Mouse (Mus musculus): ENCODE measurements at regions not wholly inside any gene's neighbourhood (a gene's known extent, or its start where the extent isn't known, plus 50 kb on each side); places are given as distances from the start of the nearest gene placed in this dataset.

DNA sequence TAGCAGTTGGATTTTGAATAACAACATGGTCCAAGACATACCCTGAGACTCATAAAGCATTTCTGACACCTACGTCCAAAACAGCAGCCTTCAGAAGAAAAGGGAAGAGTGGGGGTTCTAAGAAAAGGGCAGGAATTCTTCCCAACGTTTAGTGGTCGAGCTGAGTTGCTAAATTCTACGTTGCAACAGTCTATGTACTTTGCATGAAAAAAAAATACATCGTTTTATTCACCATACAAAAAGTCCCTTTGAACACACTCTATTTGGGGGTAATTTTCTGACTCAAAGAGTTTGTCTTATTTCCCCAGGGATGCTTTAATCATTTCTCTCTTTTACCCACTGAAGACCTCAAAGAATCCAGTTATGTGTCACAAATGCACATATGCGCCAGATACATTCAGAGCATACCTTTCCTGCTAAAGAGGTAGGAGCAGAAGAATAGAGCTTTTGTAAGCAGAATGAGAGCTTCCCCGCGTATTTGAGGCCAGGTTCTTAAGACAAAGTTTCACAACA, 89.3 kb downstream of the Mrpl39 start:
- no peak for DNase-seq
- Histone ChIP-seq H3K27ac (no peak overlapping the region), H3K79me2 (replicated peaks; ENCODE audit: control insufficient read depth, insufficient read depth, low read length) (no peaks in the 10 kb centered on the region), H3K4me1 (ENCODE audit: control insufficient read depth, insufficient read depth, low read length) (no peaks in the 10 kb centered on the region), H3K36me3 (ENCODE audit: control insufficient read depth, insufficient read depth, low read length) (no peaks in the 10 kb centered on the region), H3K27me3 (ENCODE audit: control insufficient read depth, insufficient read depth, low read length) (no peaks in the 10 kb centered on the region), H3K4me3 (no peak overlapping the region), H3K9ac (ENCODE audit: low read depth, low read length) (no peak overlapping the region)
- WGBS, result 69% methylated on average over 8 of the region's 8 CpGs
- TF ChIP-seq CTCF (IDR thresholded peaks at IDR 0.05), result no peak
- no peak for TF ChIP-seq POLR2A (IDR thresholded peaks at IDR 0.05; ENCODE audit: insufficient read depth, low read depth, low read length)
- no peak for TF ChIP-seq EP300 (IDR thresholded peaks at IDR 0.05; ENCODE audit: insufficient read depth, low read depth, low read length)
- intact Hi-C loops (cut with DNase I), result no loop called here

DNA sequence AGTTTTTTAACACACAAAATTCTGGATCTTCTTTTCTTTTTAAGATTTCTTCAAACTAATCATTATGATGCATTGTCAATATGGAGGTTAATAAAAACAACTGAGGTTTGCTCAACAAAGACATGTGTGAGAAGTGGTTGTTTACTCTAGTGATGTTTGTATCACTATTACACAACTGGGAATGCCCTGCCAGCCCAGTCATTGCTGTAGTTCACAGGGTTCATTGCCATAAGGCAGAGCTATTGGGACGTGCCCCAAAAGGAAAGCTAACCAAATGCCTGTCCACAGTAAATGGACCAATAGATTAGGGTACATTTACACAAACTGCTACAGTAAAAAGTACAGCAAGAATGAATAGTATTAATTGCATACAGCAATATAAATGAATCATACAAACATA, 84.9 kb downstream of the Mrpl39 start:
- no peaks in the 10 kb centered on the region for H3K36me3 ChIP-seq (ENCODE audit: control insufficient read depth, insufficient read depth, low read length)
- H3K27ac ChIP-seq, result no peak overlapping the region
- intact Hi-C loops (cut with DNase I), result no loop called here
- DNase-seq, result no peak
- H3K4me1 ChIP-seq (ENCODE audit: control insufficient read depth, insufficient read depth, low read length), result no peaks in the 10 kb centered on the region
- no peak overlapping the region for H3K9ac ChIP-seq (ENCODE audit: low read depth, low read length)
- H3K27me3 ChIP-seq (ENCODE audit: control insufficient read depth, insufficient read depth, low read length), result no peaks in the 10 kb centered on the region
- no peak overlapping the region for H3K4me3 ChIP-seq
- 55% methylated on average over 1 of the region's 1 CpGs for WGBS
- no peaks in the 10 kb centered on the region for H3K79me2 ChIP-seq (replicated peaks; ENCODE audit: control insufficient read depth, insufficient read depth, low read length)
- no peak for TF ChIP-seq POLR2A (IDR thresholded peaks at IDR 0.05; ENCODE audit: insufficient read depth, low read depth, low read length)

DNA sequence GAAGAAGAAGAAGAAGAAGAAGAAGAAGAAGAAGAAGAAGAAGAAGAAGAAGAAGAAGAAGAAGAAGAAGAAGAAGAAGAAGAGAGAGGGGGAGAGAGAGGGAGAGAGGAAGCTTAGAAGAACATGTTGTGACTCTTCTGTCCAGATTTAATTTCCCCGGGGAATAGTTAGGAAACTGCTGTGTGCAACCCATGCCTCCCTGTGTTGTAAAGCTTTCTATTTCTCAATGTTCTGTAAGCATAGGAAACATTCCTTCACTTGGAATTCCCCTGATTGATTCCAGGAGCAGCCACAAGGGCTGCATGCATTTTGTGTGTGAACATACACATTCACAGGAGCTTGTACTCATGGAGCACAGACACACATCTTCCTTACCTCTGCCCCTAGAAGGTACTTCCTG, 81.7 kb downstream of the Mrpl39 start:
- TF ChIP-seq EP300 (IDR thresholded peaks at IDR 0.05; ENCODE audit: insufficient read depth, low read depth, low read length), result no peak
- no peak for TF ChIP-seq CTCF (IDR thresholded peaks at IDR 0.05)
- no peak for TF ChIP-seq POLR2A (IDR thresholded peaks at IDR 0.05; ENCODE audit: insufficient read depth, low read depth, low read length)
- H3K9ac ChIP-seq (ENCODE audit: low read depth, low read length), result no peak overlapping the region
- no peaks in the 10 kb centered on the region for H3K27me3 ChIP-seq (ENCODE audit: control insufficient read depth, insufficient read depth, low read length)
- H3K79me2 ChIP-seq (replicated peaks; ENCODE audit: control insufficient read depth, insufficient read depth, low read length), result no peaks in the 10 kb centered on the region
- no peak overlapping the region for H3K4me3 ChIP-seq
- no peak for DNase-seq
- H3K36me3 ChIP-seq (ENCODE audit: control insufficient read depth, insufficient read depth, low read length), result no peaks in the 10 kb centered on the region
- no peaks in the 10 kb centered on the region for H3K4me1 ChIP-seq (ENCODE audit: control insufficient read depth, insufficient read depth, low read length)
- H3K27ac ChIP-seq, result no peak overlapping the region
- intact Hi-C loops (cut with DNase I), result no loop called here
- 74% methylated on average over 1 of the region's 1 CpGs for WGBS

DNA sequence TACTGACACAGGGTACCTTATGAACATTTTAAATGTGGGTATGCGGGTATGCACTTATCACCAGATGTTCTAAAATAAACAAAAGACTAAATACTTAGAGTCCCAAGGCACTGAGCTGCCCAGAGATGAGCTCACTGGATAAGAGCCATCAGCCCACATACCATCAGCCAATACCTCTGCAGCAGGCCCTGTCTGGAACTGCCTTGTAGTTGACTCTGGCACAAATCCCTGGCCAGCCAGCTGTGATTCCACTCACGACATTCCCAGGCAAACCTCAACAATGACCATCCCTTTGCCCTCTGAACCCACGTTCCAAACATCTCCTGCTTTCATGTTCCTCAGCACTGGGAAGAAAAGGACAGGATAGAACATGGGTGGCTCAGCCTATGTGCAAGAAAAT, 73.7 kb downstream of the Mrpl39 start:
- no peaks in the 10 kb centered on the region for H3K4me1 ChIP-seq (ENCODE audit: control insufficient read depth, insufficient read depth, low read length)
- peak in 1 of 2 experiments; percentile 20 for DNase-seq
- H3K27ac ChIP-seq, result no peak overlapping the region
- H3K27me3 ChIP-seq (ENCODE audit: control insufficient read depth, insufficient read depth, low read length), result no peaks in the 10 kb centered on the region
- no peak for TF ChIP-seq CTCF (IDR thresholded peaks at IDR 0.05)
- TF ChIP-seq EP300 (IDR thresholded peaks at IDR 0.05; ENCODE audit: insufficient read depth, low read depth, low read length), result no peak
- no peak for TF ChIP-seq POLR2A (IDR thresholded peaks at IDR 0.05; ENCODE audit: insufficient read depth, low read depth, low read length)
- intact Hi-C loops (cut with DNase I), result no loop called here
- WGBS, result 34% methylated on average over 3 of the region's 3 CpGs
- no peak overlapping the region for H3K4me3 ChIP-seq
- H3K9ac ChIP-seq (ENCODE audit: low read depth, low read length), result no peak overlapping the region
- H3K79me2 ChIP-seq (replicated peaks; ENCODE audit: control insufficient read depth, insufficient read depth, low read length), result no peaks in the 10 kb centered on the region
- H3K36me3 ChIP-seq (ENCODE audit: control insufficient read depth, insufficient read depth, low read length), result no peaks in the 10 kb centered on the region

DNA sequence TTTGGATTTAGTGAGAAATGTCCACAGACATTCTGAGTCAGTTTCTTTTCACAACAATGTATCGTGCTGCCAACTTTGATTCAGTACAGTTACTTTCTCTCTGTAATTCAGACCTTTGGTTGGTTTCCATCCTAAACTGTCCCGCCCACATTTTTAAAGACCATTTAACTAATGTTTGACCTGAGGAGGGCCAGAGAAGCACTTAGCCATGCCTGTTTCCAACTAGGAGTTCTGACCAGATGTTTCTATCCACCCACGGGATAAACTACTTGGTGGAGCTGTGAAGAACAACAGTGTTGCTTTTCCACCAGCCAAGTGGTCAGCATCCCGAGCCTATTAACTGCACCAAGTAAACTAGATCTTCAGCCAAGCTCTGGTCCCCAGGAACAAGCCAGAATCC, 72.0 kb downstream of the Mrpl39 start:
- TF ChIP-seq EP300 (IDR thresholded peaks at IDR 0.05; ENCODE audit: insufficient read depth, low read depth, low read length) (no peak), POLR2A (IDR thresholded peaks at IDR 0.05; ENCODE audit: insufficient read depth, low read depth, low read length) (no peak), CTCF (IDR thresholded peaks at IDR 0.05) (no peak)
- H3K36me3 ChIP-seq (ENCODE audit: control insufficient read depth, insufficient read depth, low read length), result no peaks in the 10 kb centered on the region
- WGBS, result 68% methylated on average over 4 of the region's 4 CpGs
- no peak overlapping the region for H3K4me3 ChIP-seq
- intact Hi-C loops (cut with DNase I), result no loop called here
- no peak overlapping the region for H3K27ac ChIP-seq
- H3K9ac ChIP-seq (ENCODE audit: low read depth, low read length), result no peak overlapping the region
- DNase-seq, result no peak
- no peaks in the 10 kb centered on the region for H3K79me2 ChIP-seq (replicated peaks; ENCODE audit: control insufficient read depth, insufficient read depth, low read length)
- no peaks in the 10 kb centered on the region for H3K4me1 ChIP-seq (ENCODE audit: control insufficient read depth, insufficient read depth, low read length)
- H3K27me3 ChIP-seq (ENCODE audit: control insufficient read depth, insufficient read depth, low read length), result no peaks in the 10 kb centered on the region
